Mouse (Mus musculus) gastrocnemius, adult 2 months (tissue): Measurements from ENCODE around the gene Zcwpw1. TPM values are rescaled to one million over a fixed set of nuclear protein-coding genes. Genes with fewer than 3 reads are reported as not detected.
"Not testable (repeated sequence)": the region's sequence is repeated elsewhere in the genome, so short reads cannot be mapped to it uniquely, and the experiment has no call there.

Experiments
- DNase-seq: peaks from one replicate; pipeline ENCODE4 v3.0.0; 2022
- H3K27ac ChIP-seq: fragments of 200-600 bp; 2 replicates; pipeline ENCODE4 v1.8.1; 2022; ENCODE audit warnings: mild to moderate bottlenecking
- H3K4me3 ChIP-seq: fragments of 200-600 bp; 2 replicates; pipeline ENCODE4 v1.8.1; 2022; ENCODE audit warnings: mild to moderate bottlenecking, moderate library complexity
- CTCF ChIP-seq: fragments of 200-600 bp; IDR thresholded peaks from 2 replicates; pipeline ENCODE4 v1.8.1; 2022; ENCODE audit warnings: antibody characterized with exemption, mild to moderate bottlenecking, moderate library complexity
- intact Hi-C: fragments of 180-260 bp; cut with DNase I; formaldehyde crosslinking; loops from one replicate; pipeline ENCODE4 v1.15.1; 2025
- total RNA-seq, 2 experiments: library from RNA; stranded (reverse); gene quantifications; 2 replicates each; pipeline ENCODE4 v1.2.3; 2021

The Zcwpw1 gene
- total RNA-seq, 2 experiments from 2014 or later = 0.20 to 0.39 TPM

DNA sequence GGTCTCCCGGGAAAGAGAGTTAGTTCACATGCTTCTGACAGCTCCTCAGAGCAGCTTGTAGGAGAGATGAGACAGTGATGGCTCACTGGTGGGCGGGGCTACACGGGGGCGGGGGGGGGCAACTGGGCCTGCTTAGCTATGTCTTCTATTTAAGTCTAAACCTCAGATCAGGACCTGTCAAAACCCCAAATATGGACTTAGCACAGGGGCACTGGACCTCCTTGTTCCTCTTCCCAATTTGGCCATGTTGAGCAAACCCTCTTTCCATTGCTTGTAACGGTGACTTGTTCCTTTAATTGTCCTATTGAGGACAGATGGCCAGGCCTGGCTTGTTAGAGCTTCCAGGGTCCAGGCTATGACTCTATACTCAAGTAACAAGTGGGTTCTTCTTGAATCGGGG, 43.9 kb downstream of the Zcwpw1 start:
- H3K4me3 ChIP-seq = no peak overlapping the region
- no peak overlapping the region for H3K27ac ChIP-seq
- intact Hi-C loops = no loop called here
- DNase-seq = no peak
- no peak for TF ChIP-seq CTCF

DNA sequence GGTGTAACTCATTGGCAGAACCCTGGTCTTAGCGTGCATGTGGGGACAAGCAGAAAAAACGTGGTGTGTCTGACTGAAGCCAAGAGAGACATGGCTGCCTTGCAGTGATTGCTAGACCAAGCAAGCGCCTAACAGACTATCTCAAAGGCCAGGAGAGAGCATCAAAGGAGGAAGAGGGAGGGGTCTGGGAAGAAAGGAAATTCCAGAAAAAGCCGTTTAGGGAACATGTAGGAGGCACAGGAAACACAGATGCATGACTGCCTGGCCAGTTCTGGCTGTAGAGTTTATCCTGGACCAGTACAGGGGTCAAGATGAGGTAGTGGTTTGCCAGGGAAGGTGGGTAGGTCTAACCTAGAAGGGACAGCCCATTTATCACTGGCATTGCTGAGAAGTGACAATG, 45.9 kb downstream of the Zcwpw1 start:
- intact Hi-C loops = no loop called here
- no peak overlapping the region for H3K4me3 ChIP-seq
- H3K27ac ChIP-seq = no peak overlapping the region
- DNase-seq = no peak
- TF ChIP-seq CTCF = no peak

DNA sequence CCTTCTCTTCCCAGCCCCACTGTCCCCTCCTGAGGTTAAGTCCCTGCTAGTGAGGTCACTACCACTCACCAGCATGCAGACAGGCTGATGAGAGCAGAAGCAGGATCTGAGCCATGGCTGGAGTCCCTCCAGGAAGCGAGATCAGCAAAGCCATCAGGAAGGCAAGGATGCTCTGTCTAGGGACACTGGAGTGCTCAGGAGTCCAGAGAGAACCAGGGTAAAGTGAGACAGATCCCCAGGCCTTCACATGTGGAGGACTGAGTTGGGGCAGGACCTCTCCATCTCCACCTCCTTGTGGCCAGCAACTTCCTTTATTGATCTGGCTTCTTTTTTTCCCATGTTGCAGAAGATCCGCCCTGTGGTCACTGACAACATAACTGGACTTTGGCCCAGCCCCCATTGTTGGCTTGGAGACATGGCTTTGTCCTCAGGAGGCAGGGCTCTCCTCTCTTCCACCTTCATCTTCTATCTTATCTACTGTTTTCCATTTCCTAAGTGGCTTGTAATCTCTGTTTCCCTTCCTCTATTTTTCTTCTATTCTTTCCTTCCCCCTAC, 48.4 kb downstream of the Zcwpw1 start, which contains the start of gene Pilra:
TSS of gene Pilra (minus strand) at position 316 of the 555 bp plus-strand sequence.
- DNase-seq, H3K27ac ChIP-seq, intact Hi-C loops, H3K4me3 ChIP-seq: not testable (repeated sequence)

- DNase-seq = no peak
- TF ChIP-seq CTCF = no peak
- Histone ChIP-seq H3K27ac (no peak overlapping the region), H3K4me3 (no peak overlapping the region)
- intact Hi-C loops = no loop called here
These were observed 49.0 kb downstream of the Zcwpw1 start for GRCm38 (mm10) chr5:137836611-137837010.

DNA sequence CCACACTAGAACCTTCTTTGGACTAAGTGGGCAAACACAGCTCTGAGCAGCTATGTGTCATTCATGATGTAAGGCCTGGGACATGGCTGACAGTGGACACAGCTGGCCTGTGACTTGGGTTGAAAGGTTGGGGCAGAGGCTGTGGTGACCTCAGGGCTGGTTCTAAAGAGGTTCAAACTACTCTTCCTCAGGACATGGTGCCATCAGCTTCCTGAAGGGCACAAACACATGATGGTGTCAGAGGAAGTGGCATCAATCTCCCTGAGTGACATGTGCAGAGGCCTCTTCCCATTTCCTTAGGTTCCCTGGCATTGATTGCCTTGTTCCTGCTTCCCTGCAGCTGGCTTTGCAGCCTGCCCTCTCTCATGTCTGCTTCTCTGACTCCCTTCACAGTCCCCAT, 49.5 kb downstream of the Zcwpw1 start:
- DNase-seq, H3K27ac ChIP-seq, H3K4me3 ChIP-seq, intact Hi-C loops: not testable (repeated sequence)

DNA sequence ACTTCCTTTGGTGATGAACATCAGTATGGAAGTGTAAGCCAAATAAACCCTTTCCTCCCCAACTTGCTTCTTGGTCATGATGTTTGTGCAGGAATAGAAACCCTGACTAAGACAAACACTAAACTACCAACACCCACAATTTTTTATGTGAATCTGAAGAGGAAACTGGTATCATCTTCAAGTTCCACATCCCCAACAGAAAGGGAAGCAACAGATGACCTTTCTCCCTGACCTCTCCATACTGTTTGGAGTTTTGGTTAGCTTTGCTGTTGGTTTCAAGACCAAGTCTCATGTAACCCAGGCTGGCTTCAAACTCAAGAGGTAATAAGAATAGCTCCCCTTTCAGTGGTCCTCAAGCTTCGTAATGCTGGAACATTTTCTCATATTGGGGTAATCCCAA, 62.7 kb downstream of the Zcwpw1 start:
- intact Hi-C loops, DNase-seq, H3K4me3 ChIP-seq, H3K27ac ChIP-seq: not testable (repeated sequence)

DNA sequence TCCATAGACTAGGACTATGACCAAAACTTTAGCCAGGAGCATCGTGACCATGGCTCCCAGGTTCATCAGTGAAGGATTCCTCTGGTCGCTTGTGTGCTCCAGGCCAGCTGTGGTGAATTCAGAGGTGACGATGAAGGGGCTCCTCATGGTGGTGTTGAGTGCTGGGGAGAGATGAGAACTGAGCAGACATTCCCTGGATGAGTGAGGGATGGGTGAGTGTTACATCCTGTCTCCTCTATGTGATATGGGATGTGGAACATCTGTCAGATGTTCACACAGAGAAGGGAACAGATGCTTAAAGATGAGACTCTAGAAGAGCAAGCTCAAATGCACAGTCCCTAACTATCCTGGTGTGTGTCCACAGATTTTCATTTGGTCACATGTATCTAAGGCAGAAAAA, 67.3 kb downstream of the Zcwpw1 start:
- intact Hi-C loops, H3K4me3 ChIP-seq, H3K27ac ChIP-seq, DNase-seq: not testable (repeated sequence)

DNA sequence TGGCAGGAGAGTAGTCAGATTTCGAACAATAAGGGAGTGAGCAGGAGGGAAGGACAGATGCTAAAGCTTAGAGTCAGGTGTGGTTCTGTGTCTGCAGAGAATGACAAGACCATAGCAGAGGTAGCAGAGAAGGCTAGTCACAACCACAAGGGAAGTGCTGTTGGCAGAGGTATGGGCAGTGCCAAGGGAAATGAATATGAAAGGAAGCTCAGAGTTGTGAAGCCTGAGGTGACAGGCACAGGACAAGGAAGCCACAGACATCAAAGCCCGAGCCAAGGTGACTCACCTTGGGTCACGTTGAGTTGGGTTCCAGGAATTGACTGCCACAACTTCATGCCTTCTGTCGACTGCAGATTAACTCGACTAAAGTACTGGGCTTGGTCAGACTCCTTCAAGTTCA, 69.3 kb downstream of the Zcwpw1 start:
- DNase-seq, intact Hi-C loops, H3K27ac ChIP-seq, H3K4me3 ChIP-seq: not testable (repeated sequence)

DNA sequence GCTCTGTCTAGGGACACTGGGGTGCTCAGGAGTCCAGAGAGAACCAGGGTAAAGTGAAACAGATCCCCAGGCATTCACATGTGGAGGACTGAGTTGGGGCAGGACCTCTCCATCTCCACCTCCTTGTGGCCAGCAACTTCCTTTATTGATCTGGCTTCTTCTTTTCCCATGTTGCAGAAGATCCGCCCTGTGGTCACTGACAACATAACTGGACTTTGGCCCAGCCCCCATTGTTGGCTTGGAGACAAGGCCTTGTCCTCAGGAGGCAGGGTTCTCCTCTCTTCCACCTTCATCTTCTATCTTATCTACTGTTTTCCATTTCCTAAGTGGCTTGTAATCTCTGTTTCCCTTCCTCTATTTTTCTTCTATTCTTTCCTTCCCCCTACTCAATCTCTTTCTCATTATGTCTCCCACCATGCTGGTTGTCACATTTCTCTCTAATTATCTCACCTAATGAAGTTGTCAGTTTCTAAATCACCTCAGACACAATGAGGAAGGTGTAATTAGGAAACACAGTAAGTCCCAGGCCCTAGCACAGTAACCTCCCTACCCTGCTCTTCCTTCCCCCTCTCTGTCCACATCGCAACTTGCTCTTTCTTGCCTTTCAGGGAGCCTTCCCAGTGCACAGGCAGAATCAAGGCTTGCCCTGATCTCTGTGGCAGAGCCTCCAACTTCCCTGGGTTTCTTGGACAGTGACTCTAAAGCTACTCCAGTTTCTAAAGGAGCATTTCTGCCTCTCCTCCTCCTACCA, 70.5 kb downstream of the Zcwpw1 start, which contains the start of gene Pilrb1:
TSS of gene Pilrb1 (minus strand) at position 147 of the 751 bp plus-strand sequence.
- H3K27ac ChIP-seq, H3K4me3 ChIP-seq, DNase-seq, intact Hi-C loops: not testable (repeated sequence)

DNA sequence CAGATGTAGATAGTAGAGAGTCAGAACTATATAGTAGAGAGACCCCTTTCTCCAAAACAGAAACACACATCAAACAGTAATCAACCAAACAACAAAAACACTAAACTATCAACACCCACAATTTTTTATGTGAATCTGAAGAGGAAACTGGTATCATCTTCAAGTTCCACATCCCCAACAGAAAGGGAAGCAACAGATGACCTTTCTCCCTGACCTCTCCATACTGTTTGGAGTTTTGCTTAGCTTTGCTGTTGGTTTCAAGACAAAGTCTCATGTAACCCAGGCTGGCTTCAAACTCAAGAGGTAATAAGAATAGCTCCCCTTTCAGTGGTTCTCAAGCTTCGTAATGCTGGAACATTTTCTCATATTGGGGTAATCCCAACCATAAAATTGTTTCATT, 76.4 kb downstream of the Zcwpw1 start:
- DNase-seq, H3K27ac ChIP-seq, intact Hi-C loops, H3K4me3 ChIP-seq: not testable (repeated sequence)

GRCm38 (mm10) chr5:137868600-137868999, 81.0 kb downstream of the Zcwpw1 start:
- DNase-seq, intact Hi-C loops, H3K4me3 ChIP-seq, H3K27ac ChIP-seq: not testable (repeated sequence)

DNA sequence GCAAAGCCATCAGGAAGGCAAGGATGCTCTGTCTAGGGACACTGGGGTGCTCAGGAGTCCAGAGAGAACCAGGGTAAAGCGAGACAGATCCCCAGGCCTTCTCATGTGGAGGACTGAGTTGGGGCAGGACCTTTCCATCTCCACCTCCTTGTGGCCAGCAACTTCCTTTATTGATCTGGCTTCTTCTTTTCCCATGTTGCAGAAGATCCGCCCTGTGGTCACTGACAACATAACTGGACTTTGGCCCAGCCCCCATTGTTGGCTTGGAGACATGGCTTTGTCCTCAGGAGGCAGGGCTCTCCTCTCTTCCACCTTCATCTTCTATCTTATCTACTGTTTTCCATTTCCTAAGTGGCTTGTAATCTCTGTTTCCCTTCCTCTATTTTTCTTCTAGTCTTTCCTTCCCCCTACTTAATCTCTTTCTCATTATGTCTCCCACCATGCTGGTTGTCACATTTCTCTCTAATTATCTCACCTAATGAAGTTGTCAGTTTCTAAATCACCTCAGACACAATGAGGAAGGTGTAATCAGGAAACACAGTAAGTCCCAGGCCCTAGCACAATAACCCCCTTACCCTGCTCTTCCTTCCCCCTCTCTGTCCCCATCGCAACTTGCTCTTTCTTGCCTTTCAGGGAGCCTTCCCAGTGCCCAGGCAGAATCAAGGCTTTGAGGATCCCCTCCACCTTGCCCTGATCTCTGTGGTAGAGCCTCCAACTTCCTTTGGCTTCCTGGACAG, 84.2 kb downstream of the Zcwpw1 start, which contains the start of gene Pilrb2:
TSS of gene Pilrb2 (minus strand) at position 172 of the 737 bp plus-strand sequence.
- H3K4me3 ChIP-seq, intact Hi-C loops, DNase-seq, H3K27ac ChIP-seq: not testable (repeated sequence)

Other genes starting within 250 kb of the Zcwpw1 start
- gene Actl6b, start 234.3 kb upstream of the Zcwpw1 start, total RNA-seq = not detected
- gene Tfr2, start 218.0 kb upstream of the Zcwpw1 start, total RNA-seq = not detected
- 10 to 100 TPM in 1 of 2 experiments, 1 to 10 TPM in 1; 9.8 to 12.2 TPM for gene Mospd3, start 186.7 kb upstream of the Zcwpw1 start, total RNA-seq
- gene Pcolce, start 174.0 kb upstream of the Zcwpw1 start, total RNA-seq = 10 to 100 TPM; 30.9 to 76.1 TPM
- gene Fbxo24, start 158.8 kb upstream of the Zcwpw1 start, total RNA-seq = under 1 TPM; 0.15 to 0.28 TPM
- gene Lrch4, start 158.7 kb upstream of the Zcwpw1 start, total RNA-seq = 10 to 100 TPM; 15.6 to 17.1 TPM
- gene Gm20605, start 158.6 kb upstream of the Zcwpw1 start, total RNA-seq = 1 to 10 TPM; 2.9 to 3.3 TPM
- gene Sap25, start 146.5 kb upstream of the Zcwpw1 start, total RNA-seq = 1 to 10 TPM; 1.6 to 4.2 TPM
- under 1 TPM; 0.26 to 0.78 TPM for gene Irs3, start 142.1 kb upstream of the Zcwpw1 start, total RNA-seq
- 10 to 100 TPM in 1 of 2 experiments, 1 to 10 TPM in 1; 3.3 to 10.3 TPM for gene Agfg2, start 103.1 kb upstream of the Zcwpw1 start, total RNA-seq
- gene Nyap1, start 46.2 kb upstream of the Zcwpw1 start, total RNA-seq = under 1 TPM; 0.05 to 0.45 TPM
- gene Tsc22d4, start 42.1 kb upstream of the Zcwpw1 start, total RNA-seq = 10 to 100 TPM; 43.5 to 58.6 TPM
- 1 to 10 TPM; 5.4 to 6.9 TPM for gene Ppp1r35, start 8.9 kb upstream of the Zcwpw1 start, total RNA-seq
- gene Mepce, start 143 bp upstream of the Zcwpw1 start, total RNA-seq = 10 to 100 TPM; 22.4 to 26.2 TPM
- gene Pilra, start 48.5 kb downstream of the Zcwpw1 start, total RNA-seq = under 1 TPM in 1 of 2 experiments, not detected in 1; 0.20 TPM
- gene Pilrb1, start 70.3 kb downstream of the Zcwpw1 start, total RNA-seq = under 1 TPM in 1 of 2 experiments, not detected in 1; 0.42 TPM
- gene Pilrb2, start 84.0 kb downstream of the Zcwpw1 start, total RNA-seq = under 1 TPM in 1 of 2 experiments, not detected in 1; 0.33 TPM
- gene Cyp3a13, start 133.8 kb downstream of the Zcwpw1 start, total RNA-seq = not detected
- under 1 TPM; 0.31 to 0.51 TPM for gene Gjc3, start 175.3 kb downstream of the Zcwpw1 start, total RNA-seq
- gene Azgp1, start 193.7 kb downstream of the Zcwpw1 start, total RNA-seq = not detected
- gene Smok3a, start 233.5 kb downstream of the Zcwpw1 start, total RNA-seq = not detected
- not detected for gene Smok3b, start 233.6 kb downstream of the Zcwpw1 start, total RNA-seq